Mouse (Mus musculus): Measurements from ENCODE around the gene Fancd2.

DNA sequence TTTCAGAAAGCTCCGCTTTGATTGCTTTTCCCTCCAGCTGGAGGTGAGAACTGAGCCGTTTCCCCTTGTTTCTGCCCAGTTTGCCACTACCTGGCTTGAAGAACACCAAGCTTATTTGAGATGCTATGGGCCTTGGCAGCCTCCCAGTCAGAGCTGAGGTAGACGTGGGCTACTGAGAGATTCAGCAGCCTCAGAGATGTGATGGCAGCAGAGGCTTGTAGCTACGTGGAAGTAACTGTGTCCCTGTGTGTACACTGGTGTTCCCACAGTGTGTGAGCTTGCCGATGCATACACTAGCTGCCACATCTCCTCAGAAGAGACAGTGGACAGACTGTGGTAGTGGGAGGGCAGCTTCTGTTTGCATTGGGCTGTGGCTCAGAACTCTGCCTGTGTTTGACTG is 53.6 kb downstream of the Fancd2 start:
- TF ChIP-seq CTCF (IDR thresholded peaks at IDR 0.05; ENCODE audit: borderline replicate concordance, control insufficient read depth, extremely low read depth, insufficient read depth, low read length, poor library complexity) (no peak), POLR2A (IDR thresholded peaks at IDR 0.05; ENCODE audit: control insufficient read depth, extremely low read depth, insufficient read depth, low read length, poor library complexity) (no peak)

Data from thymus, adult 2 months (tissue).